Mouse (Mus musculus) CH12.LX (cell line): ENCODE data around the gene Jpt2. TPM values are rescaled to one million over a fixed set of nuclear protein-coding genes. Genes with fewer than 3 reads are reported as not detected.

Experiments
- DNase-seq: peaks from one replicate; pipeline ENCODE4 v3.0.0-alpha.2; 2013; ENCODE audit errors: extremely low read depth
- H3K27ac ChIP-seq: 2 replicates; pipeline ENCODE4 v1.5.1; 2012; ENCODE audit warnings: low read depth, mild to moderate bottlenecking, control low read depth, moderate library complexity; ENCODE audit not compliant: insufficient read depth
- H3K27me3 ChIP-seq: replicated peaks from 2 replicates; pipeline ENCODE3; 2012; ENCODE audit warnings: inconsistent platforms
- H3K36me3 ChIP-seq, 2 experiments: replicated peaks in 1 of 2; 2 replicates each; pipeline versions ENCODE3 to v1.6.1; 2012; ENCODE audit warnings: inconsistent platforms in 1 of 2, low read length in 1 of 2, mild to moderate bottlenecking in 1 of 2, mixed read lengths in 1 of 2, moderate library complexity in 1 of 2; ENCODE audit not compliant: control insufficient read depth in 1 of 2, insufficient read depth in 1 of 2
- H3K4me1 ChIP-seq, 2 experiments: 2 replicates each; pipeline ENCODE4 v1.6.1; 2012; ENCODE audit warnings: inconsistent platforms in 1 of 2, moderate library complexity in 1 of 2; ENCODE audit not compliant: insufficient read depth in 2 of 2, control insufficient read depth in 1 of 2
- H3K4me2 ChIP-seq: 2 replicates; pipeline ENCODE4 v1.6.1; 2012; ENCODE audit warnings: low read depth, mild to moderate bottlenecking, control low read depth; ENCODE audit not compliant: poor library complexity, insufficient read depth, severe bottlenecking
- H3K4me3 ChIP-seq, 3 experiments: fragments of 150-350 bp in 1 of 3; sonication (generic) in 1 of 3; replicated peaks in 1 of 3; 2 replicates each; pipeline versions ENCODE3 to v1.5.1; 2011 to 2012; ENCODE audit warnings: low read depth in 2 of 3, low read length in 2 of 3, mild to moderate bottlenecking in 2 of 3, moderate library complexity in 2 of 3, control low read depth in 1 of 3, improper control_type of control experiment in 1 of 3, inconsistent platforms in 1 of 3, mixed read lengths in 1 of 3; ENCODE audit not compliant: poor library complexity in 1 of 3
- H3K79me2 ChIP-seq: replicated peaks from 2 replicates; pipeline ENCODE4 v1.6.1; 2012; ENCODE audit warnings: mild to moderate bottlenecking, moderate library complexity; ENCODE audit not compliant: control insufficient read depth, poor library complexity, insufficient read depth, severe bottlenecking; ENCODE audit errors: extremely low read depth
- H3K9ac ChIP-seq: 2 replicates; pipeline ENCODE4 v1.6.1; 2012; ENCODE audit warnings: low read depth, mild to moderate bottlenecking, control low read depth, moderate library complexity; ENCODE audit not compliant: insufficient read depth
- H3K9me3 ChIP-seq: replicated peaks from 2 replicates; pipeline ENCODE3; 2012; ENCODE audit warnings: low read length, inconsistent platforms, mixed read lengths
- BHLHE40 ChIP-seq: IDR thresholded peaks from 2 replicates; pipeline ENCODE4 v1.6.1; 2011; ENCODE audit warnings: mild to moderate bottlenecking, low read depth, low read length, improper control_type of control experiment
- CHD1 ChIP-seq: IDR thresholded peaks from 2 replicates; pipeline ENCODE4 v1.6.1; 2012; ENCODE audit warnings: low read depth, low read length, improper control_type of control experiment, inconsistent platforms
- CHD2 ChIP-seq: IDR thresholded peaks from 2 replicates; pipeline ENCODE4 v1.6.1; 2011; ENCODE audit warnings: low read length, improper control_type of control experiment
- CTCF ChIP-seq, 2 experiments: IDR thresholded peaks in 1 of 2; conservative IDR thresholded peaks in 1 of 2; 2 replicates each; pipeline ENCODE4 v1.5.1; 2011 to 2012; ENCODE audit warnings: low read depth in 2 of 2, low read length in 2 of 2, improper control_type of control experiment in 1 of 2, inconsistent platforms in 1 of 2, mild to moderate bottlenecking in 1 of 2, moderate library complexity in 1 of 2
- E2F4 ChIP-seq: IDR thresholded peaks from 2 replicates; pipeline ENCODE4 v1.6.1; 2011; ENCODE audit warnings: low read depth, low read length, improper control_type of control experiment; ENCODE audit not compliant: insufficient replicate concordance
- ETS1 ChIP-seq: conservative IDR thresholded peaks from 2 replicates; pipeline ENCODE4 v1.6.1; 2012; ENCODE audit warnings: low read depth, mild to moderate bottlenecking, inconsistent platforms, low read length, improper control_type of control experiment, moderate library complexity
- JUND ChIP-seq: conservative IDR thresholded peaks from 2 replicates; pipeline ENCODE4 v1.6.1; 2011; ENCODE audit warnings: low read depth, low read length, improper control_type of control experiment
- KAT2A ChIP-seq: IDR thresholded peaks from 2 replicates; pipeline ENCODE4 v1.6.1; 2012; ENCODE audit warnings: low read length, improper control_type of control experiment, inconsistent platforms; ENCODE audit not compliant: insufficient replicate concordance
- MAFK ChIP-seq: IDR thresholded peaks from 2 replicates; pipeline ENCODE4 v1.6.1; 2011; ENCODE audit warnings: low read length, improper control_type of control experiment; ENCODE audit not compliant: insufficient replicate concordance
- MAX ChIP-seq: IDR thresholded peaks from 2 replicates; pipeline ENCODE4 v1.6.1; 2011; ENCODE audit warnings: low read length, improper control_type of control experiment
- MXI1 ChIP-seq: IDR thresholded peaks from 2 replicates; pipeline ENCODE4 v1.6.1; 2011; ENCODE audit warnings: mild to moderate bottlenecking, low read depth, low read length, improper control_type of control experiment
- NELFE ChIP-seq: IDR thresholded peaks from 2 replicates; pipeline ENCODE4 v1.6.1; 2011; ENCODE audit warnings: low read depth, low read length, improper control_type of control experiment
- NRF1 ChIP-seq: IDR thresholded peaks from 2 replicates; pipeline ENCODE4 v1.6.1; 2014; ENCODE audit warnings: low read depth, mild to moderate bottlenecking, inconsistent platforms, low read length, improper control_type of control experiment, moderate library complexity
- PAX5 ChIP-seq: IDR thresholded peaks from 2 replicates; pipeline ENCODE4 v1.6.1; 2012; ENCODE audit warnings: low read length, inconsistent platforms, mixed read lengths
- POLR2A ChIP-seq: IDR thresholded peaks from 2 replicates; pipeline ENCODE4 v1.6.1; 2011; ENCODE audit warnings: low read depth, mild to moderate bottlenecking, improper control_type of control experiment, low read length
- RAD21 ChIP-seq: IDR thresholded peaks from 2 replicates; pipeline ENCODE4 v1.6.1; 2011; ENCODE audit warnings: low read depth, mild to moderate bottlenecking, low read length, improper control_type of control experiment, moderate library complexity
- TCF12 ChIP-seq: IDR thresholded peaks from 2 replicates; pipeline ENCODE4 v1.6.1; 2014; ENCODE audit warnings: low read depth, mild to moderate bottlenecking, inconsistent platforms, low read length, improper control_type of control experiment
- USF1 ChIP-seq: IDR thresholded peaks from 2 replicates; pipeline ENCODE4 v1.6.1; 2014; ENCODE audit warnings: low read depth, mild to moderate bottlenecking, inconsistent platforms, low read length, improper control_type of control experiment
- ZC3H11A ChIP-seq: IDR thresholded peaks from 2 replicates; pipeline ENCODE4 v1.6.1; 2012; ENCODE audit warnings: low read depth, mild to moderate bottlenecking, inconsistent platforms, low read length, improper control_type of control experiment
- ZMIZ1 ChIP-seq: IDR thresholded peaks from 2 replicates; pipeline ENCODE4 v1.6.1; 2012; ENCODE audit warnings: low read depth, mild to moderate bottlenecking, inconsistent platforms, low read length, improper control_type of control experiment
- ZNF384 ChIP-seq: IDR thresholded peaks from 2 replicates; pipeline ENCODE4 v1.6.1; 2012; ENCODE audit warnings: low read depth, low read length, improper control_type of control experiment, inconsistent platforms
- dilution Hi-C: fragments of 300-500 bp; cut with MboI; formaldehyde crosslinking; loops from 2 replicates; pipeline ENCODE4 v1.14.3; 2020; ENCODE audit warnings: low sequenced_read_pairs; ENCODE audit not compliant: extremely low pct_unique_long_range_greater_than_20kb, extremely low pct_ligation_motif_present
- in situ Hi-C: fragments of 300-500 bp; cut with MboI; formaldehyde crosslinking; loops from 3 replicates; pipeline ENCODE4 v1.14.3; 2019; ENCODE audit warnings: low sequenced_read_pairs, low pct_ligation_motif_present, low pct_unique_long_range_greater_than_20kb, mixed read lengths
- polyA plus RNA-seq: library from polyadenylated mRNA; unstranded; fragments of >175 nt; gene quantifications from 2 replicates; pipeline ENCODE4 v1.2.1, GENCODE M21; 2012; ENCODE audit warnings: low read depth; ENCODE audit not compliant: insufficient read length
- total RNA-seq, 2 experiments: library from RNA; depleted of rRNA; stranded (reverse); fragments of 300-350 nt in 1 of 2; fragments of >200 nt in 1 of 2; gene quantifications; 2 replicates each; pipeline ENCODE4 v1.2.3; 2012 to 2014

Gene Jpt2
- total and polyA plus RNA-seq, 3 experiments: 33.5 to 70.9 (median 62.9) TPM

GRCm38 (mm10) chr17:24932431-24932830, 28.1 kb downstream of the Jpt2 start:
- dilution Hi-C loops: no loop called here
- Histone ChIP-seq H3K27ac (no peak overlapping the region), H3K27me3 (no peaks in the 10 kb centered on the region), H3K79me2 (peaks cover 76% of the 10 kb centered on the region), H3K4me3 (no peak overlapping the region), H3K36me3 (peaks cover 17 to 58% of the 10 kb centered on the region in 2 experiments), H3K9me3 (no peaks in the 10 kb centered on the region), H3K4me2 (no peak overlapping the region), H3K9ac (no peak overlapping the region), H3K4me1 (peaks cover 8 to 39% of the 10 kb centered on the region in 2 experiments; a peak in 3 of 4 replicates)
- no peak for DNase-seq
- TF ChIP-seq POLR2A: no peak
- no peak for TF ChIP-seq NELFE
- no peak for TF ChIP-seq NRF1
- TF ChIP-seq MXI1: no peak
- no peak for TF ChIP-seq JUND
- TF ChIP-seq KAT2A: no peak
- no peak for TF ChIP-seq BHLHE40
- TF ChIP-seq ZC3H11A: no peak
- TF ChIP-seq MAX: no peak
- TF ChIP-seq CHD2: no peak
- TF ChIP-seq TCF12: no peak
- no peak for TF ChIP-seq ETS1
- no peak for TF ChIP-seq RAD21
- no peak for TF ChIP-seq USF1
- in situ Hi-C loops: no loop called here

DNA sequence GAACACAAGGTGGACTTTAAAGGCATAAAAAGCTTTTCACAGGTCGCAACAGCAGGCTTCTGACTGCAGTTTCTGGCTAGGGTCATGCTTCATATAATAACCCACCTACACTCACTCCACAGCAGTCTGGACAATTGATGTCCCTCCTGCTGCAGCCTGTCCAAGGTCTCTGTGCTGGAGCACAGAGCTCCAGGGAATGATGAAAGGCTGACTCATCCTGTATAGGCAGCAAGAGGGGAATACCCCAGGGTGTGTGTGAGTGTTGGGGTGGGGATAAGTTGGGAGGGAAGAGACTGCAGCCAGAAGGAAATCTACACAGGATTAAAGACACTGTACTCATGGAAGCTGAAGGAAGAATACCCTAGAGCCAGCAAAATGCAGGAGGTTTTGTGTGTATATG, 31.0 kb downstream of the Jpt2 start:
- DNase-seq: no peak
- in situ Hi-C loops (no loop called here), dilution Hi-C loops (no loop called here)
- no peaks in the 10 kb centered on the region for H3K27me3 ChIP-seq
- H3K27ac ChIP-seq: no peak overlapping the region
- peaks cover 37 to 78% of the 10 kb centered on the region in 2 experiments for H3K36me3 ChIP-seq
- H3K4me1 ChIP-seq: peaks cover 5 to 26% of the 10 kb centered on the region in 2 experiments; a peak in 3 of 4 replicates
- H3K4me2 ChIP-seq: no peak overlapping the region
- no peaks in the 10 kb centered on the region for H3K9me3 ChIP-seq
- H3K79me2 ChIP-seq: peaks cover 59% of the 10 kb centered on the region
- H3K4me3 ChIP-seq: no peak overlapping the region
- H3K9ac ChIP-seq: no peak overlapping the region
- TF ChIP-seq CTCF (conservative IDR thresholded peaks at IDR 0.05 in 1 of 2, IDR thresholded peaks at IDR 0.05 in 1 of 2; ENCODE audit: low read depth in 2 of 2, low read length in 2 of 2) (no peak), PAX5 (no peak), CHD1 (no peak), E2F4 (no peak), RAD21 (no peak), ZNF384 (no peak), KAT2A (no peak), ZMIZ1 (no peak), MAFK (no peak), POLR2A (no peak)
